Mouse (Mus musculus): ENCODE measurements at regions not wholly inside any gene's neighbourhood (a gene's known extent, or its start where the extent isn't known, plus 50 kb on each side); places are given as distances from the start of the nearest gene placed in this dataset.

DNA sequence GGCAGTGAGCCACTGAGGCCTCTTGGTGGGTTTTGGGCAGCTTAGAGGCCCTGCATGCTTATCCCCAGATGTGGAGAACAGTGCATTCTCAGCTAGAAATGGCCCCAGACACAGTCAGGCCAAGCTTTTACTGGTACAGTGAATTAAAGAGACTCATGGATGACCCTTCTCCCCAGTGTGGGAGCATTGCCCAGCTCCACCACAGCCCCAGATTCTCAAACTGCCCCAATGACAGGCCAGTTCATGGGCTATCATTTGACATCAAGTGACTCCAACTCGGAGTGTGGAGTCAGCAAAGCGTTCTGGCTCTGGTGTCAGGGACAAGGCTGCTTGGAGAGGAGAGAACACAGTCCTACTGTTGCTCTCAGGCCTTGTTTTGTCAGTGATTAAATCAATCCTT, 354.2 kb upstream of the Id2 start:
- Histone ChIP-seq H3K27ac (ENCODE audit: insufficient read depth, low read depth, low read length) (no peak overlapping the region), H3K4me1 (ENCODE audit: control insufficient read depth, insufficient read depth, low read length) (no peaks in the 10 kb centered on the region), H3K4me3 (ENCODE audit: insufficient read depth, low read depth, low read length) (no peak overlapping the region)
- TF ChIP-seq CTCF (IDR thresholded peaks at IDR 0.05; ENCODE audit: insufficient read depth, low read depth, low read length) (no peak), POLR2A (IDR thresholded peaks at IDR 0.05; ENCODE audit: insufficient read depth, low read depth, low read length) (no peak)
- WGBS: 91% methylated on average over 2 of the region's 2 CpGs

GRCm38 (mm10) chr12:25444355-25444754, 347.4 kb upstream of the Id2 start:
- H3K27ac ChIP-seq (ENCODE audit: insufficient read depth, low read depth, low read length): no peak overlapping the region
- H3K4me3 ChIP-seq (ENCODE audit: insufficient read depth, low read depth, low read length): no peak overlapping the region
- WGBS: 83% methylated on average over 2 of the region's 2 CpGs
- TF ChIP-seq CTCF (IDR thresholded peaks at IDR 0.05; ENCODE audit: insufficient read depth, low read depth, low read length): no peak
- no peak for TF ChIP-seq POLR2A (IDR thresholded peaks at IDR 0.05; ENCODE audit: insufficient read depth, low read depth, low read length)
- no peaks in the 10 kb centered on the region for H3K4me1 ChIP-seq (ENCODE audit: control insufficient read depth, insufficient read depth, low read length)

DNA sequence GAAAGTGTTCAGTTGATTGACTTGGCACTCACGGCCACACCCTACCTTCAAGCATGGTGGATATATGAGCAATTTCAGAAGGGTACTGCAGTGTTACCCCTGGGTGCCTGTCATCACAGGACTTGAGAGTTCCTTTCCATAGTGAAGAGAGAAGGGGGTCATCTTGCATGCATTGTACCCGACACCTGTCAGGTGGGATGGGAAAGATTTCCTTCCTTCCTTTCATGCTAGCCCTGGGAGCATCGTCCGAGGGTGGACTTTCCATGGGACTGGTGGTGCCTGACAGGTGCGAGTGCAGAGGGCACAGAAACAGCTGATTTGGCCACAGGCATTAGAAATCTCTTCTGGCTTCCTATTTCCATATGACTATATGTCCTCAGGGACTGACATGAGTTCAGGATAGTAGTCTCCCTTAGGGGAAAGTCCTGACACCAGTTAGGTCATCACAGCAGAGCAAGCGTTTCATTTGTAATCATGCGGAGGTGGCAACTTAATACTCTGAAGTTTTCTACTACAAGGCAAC, 342.1 kb upstream of the Id2 start:
- WGBS: 94% methylated on average over 7 of the region's 7 CpGs
- Histone ChIP-seq H3K4me3 (ENCODE audit: insufficient read depth, low read depth, low read length) (no peak overlapping the region), H3K4me1 (ENCODE audit: control insufficient read depth, insufficient read depth, low read length) (peaks cover 4% of the 10 kb centered on the region; the same call in 1 of the 2 replicates), H3K27ac (ENCODE audit: insufficient read depth, low read depth, low read length) (no peak overlapping the region)
- TF ChIP-seq CTCF (IDR thresholded peaks at IDR 0.05; ENCODE audit: insufficient read depth, low read depth, low read length): no peak
- no peak for TF ChIP-seq POLR2A (IDR thresholded peaks at IDR 0.05; ENCODE audit: insufficient read depth, low read depth, low read length)

GRCm38 (mm10) chr12:25438217-25439028, 341.5 kb upstream of the Id2 start:
- TF ChIP-seq CTCF (IDR thresholded peaks at IDR 0.05; ENCODE audit: insufficient read depth, low read depth, low read length) (no peak), POLR2A (IDR thresholded peaks at IDR 0.05; ENCODE audit: insufficient read depth, low read depth, low read length) (no peak)
- H3K27ac ChIP-seq (ENCODE audit: insufficient read depth, low read depth, low read length): no peak overlapping the region
- peaks cover 4% of the 10 kb centered on the region; the same call in 1 of the 2 replicates for H3K4me1 ChIP-seq (ENCODE audit: control insufficient read depth, insufficient read depth, low read length)
- 71% methylated on average over 8 of the region's 8 CpGs for WGBS
- no peak overlapping the region for H3K4me3 ChIP-seq (ENCODE audit: insufficient read depth, low read depth, low read length)

- H3K4me1 ChIP-seq (ENCODE audit: control insufficient read depth, insufficient read depth, low read length): peaks cover 4% of the 10 kb centered on the region; the same call in 1 of the 2 replicates
- H3K4me3 ChIP-seq (ENCODE audit: insufficient read depth, low read depth, low read length): no peak overlapping the region
- no peak for TF ChIP-seq POLR2A (IDR thresholded peaks at IDR 0.05; ENCODE audit: insufficient read depth, low read depth, low read length)
- no peak for TF ChIP-seq CTCF (IDR thresholded peaks at IDR 0.05; ENCODE audit: insufficient read depth, low read depth, low read length)
- 74% methylated on average over 4 of the region's 4 CpGs for WGBS
- H3K27ac ChIP-seq (ENCODE audit: insufficient read depth, low read depth, low read length): no peak overlapping the region
Measured at GRCm38 (mm10) chr12:25437556-25437955, 340.6 kb upstream of the Id2 start.

DNA sequence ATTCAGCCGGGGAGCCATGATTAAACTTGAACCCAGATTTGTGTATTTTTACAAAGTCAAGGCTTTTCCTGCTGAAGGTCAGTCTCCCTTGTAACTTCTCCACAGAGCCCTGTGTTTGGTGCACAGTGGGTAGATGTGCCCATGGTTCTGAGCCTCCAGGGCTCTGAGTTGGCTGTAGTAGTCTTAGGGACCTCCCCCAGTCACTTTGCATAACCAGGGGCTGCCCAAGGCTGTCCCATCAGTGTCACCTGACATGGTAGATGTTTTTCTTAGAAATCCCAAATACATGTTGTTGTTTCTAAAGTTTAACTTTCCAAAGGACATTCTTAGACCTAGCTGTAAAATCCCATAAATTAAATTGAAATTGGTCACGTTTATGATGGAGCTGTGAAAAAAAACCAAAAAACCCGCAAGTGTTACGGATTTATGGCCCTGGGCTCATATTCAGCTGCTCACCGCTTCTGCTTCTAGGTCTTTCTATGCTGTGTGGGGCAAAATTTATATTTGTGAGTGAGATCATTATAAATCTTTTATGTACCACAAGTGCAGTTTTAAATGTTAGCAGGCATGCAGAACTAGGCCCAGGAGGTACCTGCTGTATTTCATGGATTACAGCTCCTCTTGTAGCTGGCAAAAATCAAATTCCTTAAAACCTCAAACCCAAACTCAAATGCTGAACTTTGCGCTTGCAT, 339.4 kb upstream of the Id2 start:
- no peak for TF ChIP-seq POLR2A (IDR thresholded peaks at IDR 0.05; ENCODE audit: insufficient read depth, low read depth, low read length)
- no peak for TF ChIP-seq CTCF (IDR thresholded peaks at IDR 0.05; ENCODE audit: insufficient read depth, low read depth, low read length)
- 96% methylated on average over 6 of the region's 6 CpGs for WGBS
- Histone ChIP-seq H3K4me1 (ENCODE audit: control insufficient read depth, insufficient read depth, low read length) (peaks cover 4% of the 10 kb centered on the region; the same call in 1 of the 2 replicates), H3K27ac (ENCODE audit: insufficient read depth, low read depth, low read length) (no peak overlapping the region), H3K4me3 (ENCODE audit: insufficient read depth, low read depth, low read length) (no peak overlapping the region)

- 97% methylated on average over 6 of the region's 6 CpGs for WGBS
- Histone ChIP-seq H3K4me1 (ENCODE audit: control insufficient read depth, insufficient read depth, low read length) (no peaks in the 10 kb centered on the region), H3K4me3 (ENCODE audit: insufficient read depth, low read depth, low read length) (no peak overlapping the region), H3K27ac (ENCODE audit: insufficient read depth, low read depth, low read length) (no peak overlapping the region)
- TF ChIP-seq POLR2A (IDR thresholded peaks at IDR 0.05; ENCODE audit: insufficient read depth, low read depth, low read length): no peak
- no peak for TF ChIP-seq CTCF (IDR thresholded peaks at IDR 0.05; ENCODE audit: insufficient read depth, low read depth, low read length)
Measured at GRCm38 (mm10) chr12:25432796-25433195, 335.9 kb upstream of the Id2 start.

DNA sequence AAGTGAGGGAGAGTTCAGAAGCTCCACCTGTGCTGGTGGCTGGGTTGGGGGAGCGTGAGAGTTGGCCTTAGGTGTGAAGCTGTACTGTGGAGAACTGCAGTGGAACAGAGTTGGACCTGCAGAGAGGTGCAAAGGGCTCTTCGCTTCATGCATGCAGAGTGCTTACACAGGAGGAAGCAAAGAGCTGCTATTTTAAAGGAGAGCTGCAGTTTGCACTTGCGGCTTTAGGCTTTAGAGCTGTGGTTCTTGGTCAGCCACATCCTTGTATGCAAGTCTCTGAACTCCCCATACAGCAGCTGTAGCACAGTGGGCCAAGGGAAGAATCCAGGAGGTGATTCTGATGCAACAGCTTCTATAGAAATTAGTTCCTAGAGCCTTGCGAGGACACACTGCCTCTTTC, 334.0 kb upstream of the Id2 start:
- Histone ChIP-seq H3K4me3 (ENCODE audit: insufficient read depth, low read depth, low read length) (no peak overlapping the region), H3K4me1 (ENCODE audit: control insufficient read depth, insufficient read depth, low read length) (no peaks in the 10 kb centered on the region), H3K27ac (ENCODE audit: insufficient read depth, low read depth, low read length) (no peak overlapping the region)
- 94% methylated on average over 4 of the region's 4 CpGs for WGBS
- TF ChIP-seq CTCF (IDR thresholded peaks at IDR 0.05; ENCODE audit: insufficient read depth, low read depth, low read length) (no peak), POLR2A (IDR thresholded peaks at IDR 0.05; ENCODE audit: insufficient read depth, low read depth, low read length) (no peak)
